Mouse (Mus musculus) gastrocnemius, adult 8-10 months (tissue): ENCODE data around the gene Pagr1a. TPM values are rescaled to one million over a fixed set of nuclear protein-coding genes. Genes with fewer than 3 reads are reported as not detected.

ENCODE experiments used
- DNase-seq, 2 experiments: peaks; one replicate each; pipeline ENCODE4 v3.0.0; 2022; ENCODE audit warnings: low spot score in 2 of 2
- microRNA-seq: library from miRNA; unstranded; fragments of <30 nt; microRNA quantifications from one replicate; pipeline ENCODE4 v1.2.0, GENCODE M21; 2022
- total RNA-seq, 4 experiments: library from RNA; stranded (reverse); gene quantifications; 2 replicates each; pipeline ENCODE4 v1.2.4; 2022

The Pagr1a gene
- total RNA-seq, 4 experiments from 2014 or later = 1.3 to 17.6 (median 5.2) TPM

- DNase-seq = no peak
Measured at GRCm38 (mm10) chr7:127003620-127004019, 13.5 kb downstream of the Pagr1a start.

GRCm38 (mm10) chr7:126999568-126999967, 17.6 kb downstream of the Pagr1a start:
- no peak for DNase-seq

DNA sequence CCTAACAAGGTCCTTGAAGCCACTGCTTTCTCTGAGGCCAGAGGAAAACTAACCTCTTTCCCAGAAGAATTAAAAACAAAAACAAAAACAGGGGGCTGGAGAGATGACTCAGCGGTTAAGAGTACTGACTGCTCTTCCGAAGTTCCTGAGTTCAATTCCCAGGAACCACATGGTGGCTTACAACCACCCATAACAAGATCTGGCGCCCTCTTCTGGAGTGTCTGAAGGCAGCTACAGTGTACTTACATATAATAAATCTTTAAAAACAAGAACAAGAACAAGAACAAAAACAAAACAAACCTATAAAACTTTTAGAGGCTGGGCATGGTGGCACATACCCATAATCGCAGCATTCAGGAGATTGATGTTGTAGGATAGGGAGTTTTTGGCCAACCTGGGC, 20.7 kb downstream of the Pagr1a start:
- no peak for DNase-seq

DNA sequence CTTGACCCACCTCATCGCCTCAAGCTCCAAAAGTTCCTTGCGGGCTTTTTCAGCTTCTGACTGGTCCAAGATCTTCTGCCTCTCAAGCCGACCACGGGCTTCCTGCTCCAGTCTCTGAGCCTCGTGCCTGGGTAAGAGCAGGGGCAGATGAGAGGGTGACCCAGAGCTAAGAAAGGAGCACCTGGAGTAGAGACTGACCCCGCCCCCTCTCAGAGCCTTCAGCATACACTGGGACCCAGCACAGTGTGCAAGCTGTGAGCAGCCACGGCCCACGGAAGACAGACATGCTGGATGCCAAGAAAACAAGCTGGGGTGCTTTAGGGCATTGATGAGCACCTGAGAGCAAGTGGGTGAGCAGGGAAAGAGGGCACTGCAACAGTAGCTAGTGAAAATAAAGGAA, 28.3 kb downstream of the Pagr1a start:
- DNase-seq = no peak

DNA sequence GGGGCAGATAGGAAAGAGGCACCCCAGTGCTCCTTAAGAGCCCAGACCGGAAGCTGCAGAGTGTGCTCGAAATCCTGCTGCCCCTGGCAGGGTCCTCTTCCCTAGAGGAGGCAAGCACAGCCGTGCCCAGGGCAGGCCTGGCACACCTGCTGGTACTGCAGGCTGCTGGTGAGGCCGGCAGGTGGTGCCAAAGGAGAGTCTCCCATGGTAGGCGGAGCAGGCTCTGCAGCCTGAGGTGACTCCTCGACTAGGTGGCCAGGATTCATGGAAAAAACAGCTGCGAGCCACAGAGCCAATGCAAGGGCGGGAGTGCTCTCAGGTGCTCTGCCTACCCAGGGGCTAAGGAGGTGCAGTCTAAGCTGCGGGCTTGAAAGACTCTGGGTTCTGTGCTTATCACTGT, 30.8 kb downstream of the Pagr1a start:
- peak; percentile 54 to 69 for DNase-seq

DNA sequence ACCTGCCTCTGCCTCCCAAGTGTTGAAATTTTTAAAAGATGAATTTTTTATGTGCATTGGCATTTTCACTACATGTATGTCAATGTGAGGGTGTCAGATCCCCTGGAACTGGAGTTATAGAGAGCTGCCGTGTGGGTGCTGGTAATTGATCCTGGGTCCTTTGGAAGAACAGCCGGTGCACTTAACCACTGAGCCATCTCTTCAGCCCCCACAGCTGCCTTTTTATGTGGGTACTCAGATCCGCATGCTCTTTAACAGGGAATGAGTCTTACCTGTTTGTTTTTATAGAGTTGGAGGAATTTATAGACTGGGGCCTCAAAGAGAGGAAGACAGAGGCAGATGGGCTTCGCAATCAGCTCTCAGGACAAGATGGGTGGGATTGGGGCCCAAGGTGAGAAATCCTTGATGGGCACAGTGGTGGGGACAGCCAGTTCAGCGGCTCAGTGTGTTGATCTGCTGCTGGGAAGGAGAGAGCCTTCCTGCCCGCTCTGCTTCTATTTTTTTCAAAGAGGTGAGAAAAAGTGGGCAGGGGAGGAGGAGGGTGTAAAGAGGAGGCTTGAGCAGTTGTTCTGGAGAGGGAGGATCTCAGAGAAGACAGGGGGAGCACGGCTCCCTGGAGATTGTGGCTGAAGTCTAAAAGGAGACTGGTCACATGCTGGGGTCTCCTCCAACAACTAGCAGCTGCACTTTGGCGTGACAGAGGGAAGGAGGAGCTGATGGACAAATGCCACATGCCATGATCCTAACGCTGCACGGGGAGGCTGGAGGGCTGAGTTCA, 32.3 kb downstream of the Pagr1a start:
- DNase-seq = no peak

GRCm38 (mm10) chr7:126983113-126983512, 34.0 kb downstream of the Pagr1a start:
- DNase-seq = no peak

DNA sequence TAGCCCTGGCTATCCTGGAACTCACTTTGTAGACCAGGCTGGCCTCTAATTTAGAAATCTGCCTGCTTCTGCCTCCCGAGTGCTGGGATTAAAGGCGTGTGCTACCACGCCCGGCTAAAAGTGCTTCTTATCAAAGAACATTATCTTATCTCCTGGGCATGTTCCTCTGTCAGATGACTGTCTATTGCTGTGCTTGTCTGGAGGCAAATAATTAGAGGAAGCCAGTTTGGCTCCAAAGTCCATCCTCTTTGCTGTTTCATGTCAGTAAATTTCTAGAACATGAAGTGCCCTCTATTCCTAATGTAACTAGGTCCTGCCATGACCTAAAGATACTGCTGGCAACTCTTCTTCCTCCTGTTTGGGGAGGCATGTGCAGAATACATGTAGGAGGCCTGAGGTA, 35.1 kb downstream of the Pagr1a start:
- no peak for DNase-seq

GRCm38 (mm10) chr7:126981601-126982000, 35.6 kb downstream of the Pagr1a start:
- DNase-seq = peak in 1 of 2 experiments; percentile 29

DNA sequence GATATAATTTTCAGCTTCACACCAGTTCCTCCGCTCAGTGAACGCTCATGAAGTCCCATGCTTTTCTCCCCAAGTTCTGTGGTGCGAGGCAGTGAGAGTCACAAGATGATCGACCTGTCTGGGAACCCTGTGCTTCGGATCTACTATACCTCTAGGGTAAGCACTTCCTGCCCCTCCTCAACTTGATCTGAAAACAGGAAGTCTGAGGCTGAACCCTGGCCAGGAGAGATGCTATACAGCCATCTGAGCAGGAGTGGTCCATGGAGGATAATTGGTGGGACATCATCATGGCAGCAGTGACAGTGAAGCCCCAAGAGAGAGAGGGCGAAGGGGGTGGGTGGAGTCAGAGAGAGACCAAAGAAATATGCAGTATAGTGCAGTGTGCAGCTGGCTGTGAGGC, 38.3 kb downstream of the Pagr1a start:
- DNase-seq = no peak

DNA sequence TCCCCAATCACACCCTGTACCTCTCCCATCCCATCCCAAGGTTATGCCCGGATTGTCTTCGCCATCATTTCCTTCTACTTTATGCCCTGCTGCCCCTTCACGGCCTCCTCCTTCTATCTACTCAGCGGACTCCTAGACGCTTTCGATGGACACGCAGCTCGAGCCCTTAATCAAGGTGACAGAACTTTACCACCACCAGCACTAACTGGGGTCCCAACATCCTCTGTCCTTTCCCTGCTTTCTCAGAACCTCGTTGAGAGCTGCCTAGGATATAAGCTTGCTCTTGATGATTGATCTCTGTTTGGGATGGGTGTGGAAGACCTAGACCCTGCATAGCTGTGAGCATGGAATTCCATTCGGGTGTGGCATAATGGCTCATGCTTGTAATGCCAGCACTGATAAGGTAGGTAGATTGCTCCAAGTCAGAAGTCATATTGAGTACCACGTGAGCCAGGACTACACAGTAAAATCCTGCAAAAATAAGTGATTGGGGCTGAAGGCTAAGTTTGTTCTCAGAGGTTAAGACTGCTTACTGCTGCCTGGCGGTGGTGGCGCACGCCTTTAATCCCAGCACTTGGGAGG, 40.2 kb downstream of the Pagr1a start:
- no peak for DNase-seq

DNA sequence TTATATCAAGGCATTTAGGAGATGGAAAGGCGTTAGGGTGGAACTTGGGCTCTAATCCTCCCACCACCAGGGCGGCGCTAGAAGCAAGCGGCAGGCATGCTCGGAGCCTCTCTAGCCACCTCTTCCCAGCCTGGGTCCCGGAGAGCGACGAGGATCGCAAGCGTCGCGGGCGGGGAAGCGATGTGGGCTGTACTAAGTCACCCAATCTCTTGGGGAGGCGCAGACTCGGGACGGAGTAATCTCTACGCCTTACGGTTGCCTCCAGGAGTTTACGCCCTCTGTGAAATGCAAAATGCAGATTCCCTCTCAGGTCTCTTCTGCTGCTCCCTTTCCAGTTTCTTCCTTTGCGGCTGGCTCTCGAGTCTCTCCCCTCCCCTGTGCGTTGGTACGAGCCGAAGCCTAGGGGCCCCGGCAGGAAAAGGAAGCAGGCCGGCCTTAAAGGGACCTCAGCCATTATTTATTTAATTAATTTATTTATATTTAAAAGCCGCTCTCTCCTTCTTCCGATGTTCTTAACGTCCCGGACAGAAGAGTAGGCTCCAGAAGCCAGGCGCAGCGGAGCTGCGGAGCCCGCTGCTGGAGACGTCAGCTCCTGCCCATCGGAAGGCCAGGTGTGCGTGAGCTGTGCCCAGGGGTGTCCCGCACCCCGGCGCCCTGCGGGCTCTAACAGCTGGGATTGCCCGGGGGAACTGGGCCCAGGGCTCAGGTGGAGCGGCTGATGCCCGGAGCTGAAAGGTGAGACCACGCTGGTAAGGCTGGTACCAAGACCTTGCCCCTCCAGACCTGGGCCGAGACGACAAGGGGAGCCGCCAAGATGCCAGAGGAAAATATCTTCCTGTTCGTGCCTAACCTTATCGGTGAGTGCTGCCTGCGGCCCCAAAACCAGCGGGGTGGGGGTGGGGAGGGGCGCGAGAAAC, 40.9 kb downstream of the Pagr1a start, which contains the start of gene Cdiptos:
Gene Cdiptos, minus strand, starts transcription at position 149 of the 917 bp plus-strand sequence.
- peak; percentile 91 to 92 for DNase-seq

GRCm38 (mm10) chr7:126975893-126975949, 41.4 kb downstream of the Pagr1a start, which contains the start of gene Cdipt:
Cdipt (plus strand) TSS chr7:126975914.
- no peak for DNase-seq

DNA sequence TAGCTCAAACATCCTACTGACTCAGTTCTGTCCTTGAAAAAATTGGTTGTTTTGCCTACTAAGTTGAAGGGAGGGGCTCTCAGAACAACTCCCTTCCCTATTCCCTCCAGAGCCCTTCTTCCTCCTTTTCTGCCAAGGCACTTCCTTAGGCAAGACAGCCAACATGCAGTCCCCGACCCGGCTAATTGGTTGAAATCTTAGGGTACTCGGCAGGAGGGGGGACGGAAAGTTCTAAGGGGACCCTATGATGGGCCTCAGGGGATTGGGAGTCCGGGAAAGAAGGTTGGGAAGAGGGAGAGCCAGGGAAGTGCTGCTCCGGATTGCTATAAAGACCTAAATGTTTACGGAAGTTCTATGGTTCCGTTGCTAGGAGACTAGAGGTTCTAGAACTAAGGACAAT, 41.7 kb downstream of the Pagr1a start:
- DNase-seq = no peak

GRCm38 (mm10) chr7:126967361-126967760, 49.8 kb downstream of the Pagr1a start:
- DNase-seq = no peak

- DNase-seq = no peak
Measured at GRCm38 (mm10) chr7:126965568-126965967, 51.6 kb downstream of the Pagr1a start.

Small RNAs within 50 kb of the gene (microRNA-seq; reads per million reads assigned to microRNA genes)
- gene Gm44343 = not detected

Other genes starting within 250 kb of the Pagr1a start
- gene Ypel3, start 240.4 kb downstream of the Pagr1a start, total RNA-seq = 100 to 1,000 TPM in 1 of 4 experiments, 10 to 100 TPM in 3; 91.2 to 105 (median 95.6) TPM
- under 1 TPM; 0.17 to 0.48 (median 0.40) TPM for gene Tbx6, start 235.9 kb downstream of the Pagr1a start, total RNA-seq
- 10 to 100 TPM; 23.1 to 26.0 (median 24.8) TPM for gene Ppp4c, start 224.9 kb downstream of the Pagr1a start, total RNA-seq
- 10 to 100 TPM; 49.5 to 78.2 (median 66.4) TPM for gene Fam57b, start 219.7 kb downstream of the Pagr1a start, total RNA-seq
- not detected for gene 4930451I11Rik, start 185.7 kb downstream of the Pagr1a start, total RNA-seq
- not detected for gene Doc2a, start 169.9 kb downstream of the Pagr1a start, total RNA-seq
- gene Hirip3, start 155.4 kb downstream of the Pagr1a start, total RNA-seq = 1 to 10 TPM; 4.1 to 9.6 (median 5.1) TPM
- gene Ino80e, start 155.0 kb downstream of the Pagr1a start, total RNA-seq = 10 to 100 TPM in 3 of 4 experiments, 1 to 10 TPM in 1; 10.0 to 11.1 (median 10.5) TPM
- 10 to 100 TPM; 18.6 to 20.9 (median 20.0) TPM for gene Taok2, start 132.6 kb downstream of the Pagr1a start, total RNA-seq
- 10 to 100 TPM in 3 of 4 experiments, 1 to 10 TPM in 1; 9.3 to 13.4 (median 12.0) TPM for gene Tmem219, start 94.4 kb downstream of the Pagr1a start, total RNA-seq
- 1 to 10 TPM; 1.2 to 4.0 (median 2.7) TPM for gene Kctd13, start 88.5 kb downstream of the Pagr1a start, total RNA-seq
- gene Asphd1, start 67.8 kb downstream of the Pagr1a start, total RNA-seq = not detected
- gene Sez6l2, start 66.8 kb downstream of the Pagr1a start, total RNA-seq = 1 to 10 TPM in 1 of 4 experiments, under 1 TPM in 3; 0.19 to 1.1 (median 0.51) TPM
- gene Cdipt, start 41.4 kb downstream of the Pagr1a start, total RNA-seq = 10 to 100 TPM; 27.4 to 34.9 (median 33.3) TPM
- gene Cdiptos, start 41.3 kb downstream of the Pagr1a start, total RNA-seq = under 1 TPM in 1 of 4 experiments, not detected in 3; 0.24 TPM
- gene Mvp, start 2.7 kb downstream of the Pagr1a start, total RNA-seq = 10 to 100 TPM; 26.7 to 48.3 (median 34.8) TPM
- gene Pagr1b, start 868 bp downstream of the Pagr1a start, total RNA-seq = under 1 TPM in 1 of 4 experiments, not detected in 3; 0.67 TPM
- 10 to 100 TPM in 3 of 4 experiments, 1 to 10 TPM in 1; 4.0 to 20.7 (median 14.7) TPM for gene Gm42742, start 3.7 kb upstream of the Pagr1a start, total RNA-seq
- gene Prrt2, start 3.9 kb upstream of the Pagr1a start, total RNA-seq = under 1 TPM in 3 of 4 experiments, not detected in 1; 0.31 to 0.72 (median 0.65) TPM
- 10 to 100 TPM; 67.1 to 73.4 (median 72.5) TPM for gene Maz, start 9.7 kb upstream of the Pagr1a start, total RNA-seq
- 1 to 10 TPM in 1 of 4 experiments, under 1 TPM in 1, not detected in 2; 0.82 to 1.8 TPM for gene Kif22, start 25.1 kb upstream of the Pagr1a start, total RNA-seq
- gene Zg16, start 70.0 kb upstream of the Pagr1a start, total RNA-seq = not detected
- under 1 TPM; 0.12 to 0.74 (median 0.25) TPM for gene AI467606, start 74.0 kb upstream of the Pagr1a start, total RNA-seq
- gene Qprt, start 104.9 kb upstream of the Pagr1a start, total RNA-seq = under 1 TPM in 3 of 4 experiments, not detected in 1; 0.18 to 0.29 (median 0.27) TPM
- under 1 TPM in 3 of 4 experiments, not detected in 1; 0.07 to 0.13 (median 0.13) TPM for gene Spn, start 120.5 kb upstream of the Pagr1a start, total RNA-seq
- gene Cd2bp2, start 178.7 kb upstream of the Pagr1a start, total RNA-seq = 10 to 100 TPM; 25.2 to 35.0 (median 32.7) TPM
- gene Tbc1d10b, start 191.1 kb upstream of the Pagr1a start, total RNA-seq = 10 to 100 TPM; 29.1 to 34.3 (median 32.1) TPM
- gene Mylpf, start 191.5 kb upstream of the Pagr1a start, total RNA-seq = over 10,000 TPM; 27,006 to 32,685 (median 27,393) TPM
- gene Zfp553, start 215.7 kb upstream of the Pagr1a start, total RNA-seq = 1 to 10 TPM; 4.2 to 5.5 (median 4.8) TPM
- 1 to 10 TPM; 1.0 to 2.8 (median 1.4) TPM for gene Sept1, start 215.8 kb upstream of the Pagr1a start, total RNA-seq
- gene Zfp771, start 226.9 kb upstream of the Pagr1a start, total RNA-seq = 10 to 100 TPM; 13.7 to 21.0 (median 18.3) TPM
- gene Dctpp1, start 243.4 kb upstream of the Pagr1a start, total RNA-seq = 10 to 100 TPM; 31.3 to 38.3 (median 33.9) TPM